Mouse (Mus musculus): Measurements from ENCODE around the gene Kdm3a. TPM values are rescaled to one million over a fixed set of nuclear protein-coding genes. Genes with fewer than 3 reads are reported as not detected.

The Kdm3a gene
- polyA plus RNA-seq (2014; fragmentation: Nextera tagmentation; extraction: Ambion mirVana): 28.9 and 31.6 TPM in 2 replicates

DNA sequence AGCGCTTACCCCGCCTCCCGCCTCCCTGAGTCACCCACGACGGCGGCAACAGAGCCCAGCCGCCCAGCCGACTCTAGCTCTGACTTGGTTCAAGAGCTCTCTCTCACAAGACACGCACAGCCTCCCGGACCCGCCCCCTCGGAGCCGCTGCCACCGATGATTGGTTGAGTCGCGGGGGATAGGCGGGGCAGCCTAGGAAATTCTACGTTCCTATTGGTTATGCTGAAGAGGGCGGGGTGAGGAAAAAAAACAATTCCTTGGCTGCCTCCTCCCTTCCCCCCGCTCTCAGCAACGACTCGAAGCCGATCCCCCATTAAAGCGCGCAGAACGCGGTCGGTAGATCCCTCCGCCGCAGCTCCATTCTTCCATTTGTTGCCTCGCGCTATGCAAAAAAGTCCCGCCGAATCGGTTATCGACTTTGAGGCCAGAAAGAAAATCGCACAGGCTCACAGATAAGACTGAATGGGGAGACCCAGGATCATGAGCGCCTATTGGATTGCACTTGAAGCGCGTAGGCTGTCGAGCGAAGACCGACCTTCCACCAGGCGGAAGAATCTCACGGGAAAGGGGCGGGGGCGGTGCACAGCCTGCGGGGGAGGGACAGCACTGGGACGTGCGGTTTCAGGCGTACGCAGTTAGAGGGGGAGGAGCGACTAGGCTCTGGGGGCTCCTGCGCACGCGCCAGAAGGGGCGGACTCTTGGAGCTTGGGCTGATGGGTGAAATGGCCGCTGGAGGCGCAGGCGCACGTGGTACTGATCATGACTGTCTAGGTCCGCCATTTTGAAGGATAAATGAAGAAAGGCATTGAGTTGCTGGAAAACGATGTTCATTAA lies at the start of gene Kdm3a:
Kdm3a (minus strand) TSS at position 162 of the 834 bp plus-strand sequence.
- Histone ChIP-seq H3K27me3 (replicated peaks; ENCODE audit: control insufficient read depth, insufficient read depth, low read length) (0 out of 2 replicates have a peak, but pooled peaks cover 6% of the 10 kb centered on the region), H3K4me3 (ENCODE audit: low read depth, low read length) (peak within 1 kb of the TSS; percentile 88), H3K9ac (ENCODE audit: low read depth, low read length) (peak within 1 kb of the TSS; percentile 90), H3K4me2 (peak within 1 kb of the TSS; percentile 66), H3K36me3 (ENCODE audit: control insufficient read depth, insufficient read depth, low read length) (peaks cover 3% of the 10 kb centered on the region; the same call in 1 of the 2 replicates), H3K27ac (ENCODE audit: low read depth, low read length) (peak within 1 kb of the TSS; percentile 87), H3K4me1 (replicated peaks; ENCODE audit: control insufficient read depth, insufficient read depth, low read length) (peaks cover 8% of the 10 kb centered on the region; the same call in 1 of the 2 replicates), H3K9me3 (ENCODE audit: control insufficient read depth, low read length) (no peaks in the 10 kb centered on the region)
- under 1% methylated on average over 61 of the region's 63 CpGs for WGBS
- peak; percentile 92 for ATAC-seq (replicated peaks; ENCODE audit: low FRiP score)
- DNase-seq (ENCODE audit: low spot score): peak; percentile 99

DNA sequence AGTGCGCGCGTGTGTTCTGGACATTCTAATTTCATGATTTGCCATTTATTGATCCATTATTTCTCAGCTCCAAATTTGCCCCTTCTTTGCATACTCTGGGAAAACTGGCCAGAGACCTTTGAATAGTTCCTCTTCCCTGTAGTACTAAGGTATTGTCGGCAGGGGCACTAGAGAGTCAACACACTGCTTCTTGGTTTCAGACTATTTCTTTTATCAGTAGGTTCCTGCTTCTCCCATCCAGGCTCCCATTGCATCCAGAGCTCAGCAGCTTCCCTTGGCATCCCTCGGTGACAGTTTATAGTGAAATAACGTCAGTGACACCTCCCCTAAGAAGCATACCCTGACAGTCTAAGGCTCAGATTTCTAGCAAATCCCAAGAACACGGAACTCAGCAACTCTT lies 46.1 kb upstream of the Kdm3a start:
- DNase-seq (ENCODE audit: low spot score) (no peak), ATAC-seq (replicated peaks; ENCODE audit: low FRiP score) (no peak)
- H3K9ac ChIP-seq (ENCODE audit: low read depth, low read length): no peak overlapping the region
- H3K4me2 ChIP-seq: no peak overlapping the region
- H3K27ac ChIP-seq (ENCODE audit: low read depth, low read length): no peak overlapping the region
- no peaks in the 10 kb centered on the region for H3K4me1 ChIP-seq (replicated peaks; ENCODE audit: control insufficient read depth, insufficient read depth, low read length)
- WGBS: 59% methylated on average over 7 of the region's 7 CpGs
- no peaks in the 10 kb centered on the region for H3K36me3 ChIP-seq (ENCODE audit: control insufficient read depth, insufficient read depth, low read length)
- no peaks in the 10 kb centered on the region for H3K9me3 ChIP-seq (ENCODE audit: control insufficient read depth, low read length)
- H3K27me3 ChIP-seq (replicated peaks; ENCODE audit: control insufficient read depth, insufficient read depth, low read length): 0 out of 2 replicates have a peak, but pooled peaks cover 3% of the 10 kb centered on the region
- H3K4me3 ChIP-seq (ENCODE audit: low read depth, low read length): no peak overlapping the region

DNA sequence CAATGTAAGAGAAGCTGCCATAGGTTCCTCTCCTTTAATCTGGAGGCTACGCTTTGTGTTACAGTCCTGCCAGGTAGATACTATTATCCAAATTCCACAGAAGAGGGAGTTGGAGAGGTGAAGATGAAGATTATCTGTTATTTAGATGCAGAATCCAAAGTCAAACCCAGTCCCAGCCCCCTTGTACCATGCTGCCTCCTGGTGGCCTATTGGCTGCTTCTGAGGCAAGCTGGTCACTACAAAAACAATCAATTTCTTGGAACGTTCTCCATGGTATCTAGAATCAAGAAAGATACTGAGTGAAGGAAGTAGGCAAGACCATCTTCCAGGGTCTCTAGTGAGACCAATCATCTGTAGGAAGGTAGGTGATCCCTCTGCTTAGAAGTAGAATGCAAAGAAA lies 40.4 kb upstream of the Kdm3a start:
- Histone ChIP-seq H3K4me2 (no peak overlapping the region), H3K4me3 (ENCODE audit: low read depth, low read length) (no peak overlapping the region), H3K27me3 (replicated peaks; ENCODE audit: control insufficient read depth, insufficient read depth, low read length) (0 out of 2 replicates have a peak, but pooled peaks cover 3% of the 10 kb centered on the region), H3K36me3 (ENCODE audit: control insufficient read depth, insufficient read depth, low read length) (no peaks in the 10 kb centered on the region), H3K27ac (ENCODE audit: low read depth, low read length) (no peak overlapping the region), H3K4me1 (replicated peaks; ENCODE audit: control insufficient read depth, insufficient read depth, low read length) (no peaks in the 10 kb centered on the region), H3K9me3 (ENCODE audit: control insufficient read depth, low read length) (no peaks in the 10 kb centered on the region), H3K9ac (ENCODE audit: low read depth, low read length) (no peak overlapping the region)
- ATAC-seq (replicated peaks; ENCODE audit: low FRiP score): no peak
- WGBS: 56% methylated on average over 2 of the region's 2 CpGs
- DNase-seq (ENCODE audit: low spot score): no peak

DNA sequence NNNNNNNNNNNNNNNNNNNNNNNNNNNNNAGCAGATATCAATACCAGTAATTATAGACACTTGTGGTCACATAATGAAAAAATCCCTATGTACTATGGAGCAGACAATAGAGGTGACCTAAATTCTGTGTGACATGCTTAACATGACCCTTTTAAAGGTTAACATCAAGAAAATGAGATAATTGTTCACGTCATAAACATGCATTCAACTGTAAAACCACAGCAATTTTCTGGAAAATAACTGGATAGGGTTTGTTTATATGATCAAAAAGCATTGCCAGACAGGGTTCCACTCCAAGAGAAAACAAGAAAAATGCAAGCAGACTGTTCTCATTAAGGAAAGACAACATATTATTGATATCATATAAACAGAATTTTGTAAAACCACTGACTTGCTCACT lies 31.7 kb upstream of the Kdm3a start:
- no peak overlapping the region for H3K9ac ChIP-seq (ENCODE audit: low read depth, low read length)
- H3K4me1 ChIP-seq (replicated peaks; ENCODE audit: control insufficient read depth, insufficient read depth, low read length): peaks cover 11% of the 10 kb centered on the region
- no peak overlapping the region for H3K27ac ChIP-seq (ENCODE audit: low read depth, low read length)
- DNase-seq (ENCODE audit: low spot score) (no peak), ATAC-seq (replicated peaks; ENCODE audit: low FRiP score) (no peak)
- WGBS: 62% methylated on average over 1 of the region's 1 CpGs
- no peak overlapping the region for H3K4me2 ChIP-seq
- H3K27me3 ChIP-seq (replicated peaks; ENCODE audit: control insufficient read depth, insufficient read depth, low read length): no peaks in the 10 kb centered on the region
- H3K36me3 ChIP-seq (ENCODE audit: control insufficient read depth, insufficient read depth, low read length): no peaks in the 10 kb centered on the region
- no peaks in the 10 kb centered on the region for H3K9me3 ChIP-seq (ENCODE audit: control insufficient read depth, low read length)
- H3K4me3 ChIP-seq (ENCODE audit: low read depth, low read length): no peak overlapping the region

DNA sequence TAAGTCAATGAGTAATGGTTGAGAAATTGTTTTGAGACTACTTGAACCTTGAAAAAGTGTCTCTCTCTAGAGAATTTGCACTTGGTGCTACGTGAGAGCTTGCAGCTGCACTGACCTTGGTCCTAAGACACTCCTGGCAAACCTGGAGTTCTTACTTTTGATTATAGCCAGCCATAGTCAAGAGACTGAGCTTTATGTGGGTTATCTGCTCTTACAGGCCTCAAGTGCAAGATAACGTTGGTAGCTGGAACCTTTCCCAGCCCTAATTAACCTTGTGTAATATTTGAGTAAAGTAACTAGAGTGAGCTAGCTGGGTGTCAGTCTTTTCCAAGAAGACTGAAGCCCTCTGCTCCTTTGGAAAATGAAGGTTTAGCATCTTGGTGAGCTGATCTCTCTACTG lies 25.5 kb upstream of the Kdm3a start:
- no peak overlapping the region for H3K27ac ChIP-seq (ENCODE audit: low read depth, low read length)
- H3K4me2 ChIP-seq: no peak overlapping the region
- WGBS: 34% methylated on average over 2 of the region's 2 CpGs
- DNase-seq (ENCODE audit: low spot score): no peak
- no peak overlapping the region for H3K9ac ChIP-seq (ENCODE audit: low read depth, low read length)
- no peak overlapping the region for H3K4me3 ChIP-seq (ENCODE audit: low read depth, low read length)
- H3K9me3 ChIP-seq (ENCODE audit: control insufficient read depth, low read length): no peaks in the 10 kb centered on the region
- no peaks in the 10 kb centered on the region for H3K27me3 ChIP-seq (replicated peaks; ENCODE audit: control insufficient read depth, insufficient read depth, low read length)
- H3K36me3 ChIP-seq (ENCODE audit: control insufficient read depth, insufficient read depth, low read length): no peaks in the 10 kb centered on the region
- no peak for ATAC-seq (replicated peaks; ENCODE audit: low FRiP score)
- peaks cover 19% of the 10 kb centered on the region for H3K4me1 ChIP-seq (replicated peaks; ENCODE audit: control insufficient read depth, insufficient read depth, low read length)

DNA sequence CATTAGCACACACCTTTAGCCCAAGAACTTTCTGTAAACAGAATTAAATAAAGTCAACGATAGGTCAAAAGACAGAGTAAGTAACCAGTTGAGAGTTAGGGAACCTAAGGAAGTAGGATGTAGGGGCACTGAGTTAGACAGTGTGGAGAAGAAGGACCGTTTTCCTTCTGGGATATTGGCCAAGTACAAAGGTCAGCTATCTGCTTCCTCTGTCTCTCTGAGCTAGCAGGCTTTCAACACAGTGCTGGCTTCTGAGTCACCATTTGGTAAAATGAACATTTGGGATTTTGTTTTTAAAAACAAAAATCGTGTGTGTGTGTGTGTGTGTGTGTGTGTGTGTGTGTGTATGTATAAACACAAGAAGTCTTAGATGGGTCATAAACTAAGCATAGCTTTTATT lies 23.0 kb upstream of the Kdm3a start:
- WGBS: 73% methylated on average over 3 of the region's 3 CpGs
- Histone ChIP-seq H3K36me3 (ENCODE audit: control insufficient read depth, insufficient read depth, low read length) (no peaks in the 10 kb centered on the region), H3K4me1 (replicated peaks; ENCODE audit: control insufficient read depth, insufficient read depth, low read length) (peaks cover 12% of the 10 kb centered on the region), H3K27me3 (replicated peaks; ENCODE audit: control insufficient read depth, insufficient read depth, low read length) (no peaks in the 10 kb centered on the region), H3K9me3 (ENCODE audit: control insufficient read depth, low read length) (no peaks in the 10 kb centered on the region), H3K4me3 (ENCODE audit: low read depth, low read length) (no peak overlapping the region), H3K27ac (ENCODE audit: low read depth, low read length) (no peak overlapping the region), H3K4me2 (no peak overlapping the region), H3K9ac (ENCODE audit: low read depth, low read length) (no peak overlapping the region)
- DNase-seq (ENCODE audit: low spot score): no peak
- no peak for ATAC-seq (replicated peaks; ENCODE audit: low FRiP score)

DNA sequence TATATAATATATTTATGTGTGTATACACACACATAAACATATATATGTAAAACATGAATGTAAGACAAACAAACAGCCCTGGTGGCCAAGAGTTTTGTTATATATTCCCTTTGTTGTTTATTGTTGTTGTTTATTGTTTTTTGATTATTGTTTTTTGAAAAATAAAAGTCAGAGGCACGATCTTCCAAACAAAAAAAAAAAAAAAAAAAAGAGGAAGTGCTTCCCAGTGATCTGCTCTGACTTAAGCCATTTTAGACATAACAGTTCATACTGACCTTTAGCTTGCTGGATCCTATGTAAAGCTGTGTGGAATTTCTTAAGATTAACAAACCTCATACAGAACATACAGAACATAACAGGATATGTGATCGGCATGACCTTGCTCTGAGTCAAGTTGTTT lies 19.1 kb upstream of the Kdm3a start:
- ATAC-seq (replicated peaks; ENCODE audit: low FRiP score): no peak

DNA sequence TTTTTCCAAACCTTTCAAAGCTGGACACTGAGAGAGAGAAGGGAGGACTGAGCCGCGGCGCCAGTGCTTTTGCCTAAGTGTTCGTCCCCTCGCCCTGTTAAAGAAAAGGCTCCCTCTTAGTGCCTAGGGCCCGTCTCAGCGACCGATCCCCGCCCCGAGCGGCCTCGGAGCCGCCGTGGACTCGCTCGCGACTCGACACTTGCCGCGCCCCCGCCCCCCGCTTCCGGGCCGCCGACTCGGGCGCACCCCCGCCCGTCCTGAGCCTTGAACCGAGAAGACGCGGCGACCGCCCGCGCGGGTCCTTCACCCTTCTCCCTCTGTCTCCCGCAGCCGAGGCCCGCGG lies 333 bp downstream of the Kdm3a start:
- H3K4me3 ChIP-seq (ENCODE audit: low read depth, low read length): peak overlapping the region; percentile 88
- 0 out of 2 replicates have a peak, but pooled peaks cover 3% of the 10 kb centered on the region for H3K27me3 ChIP-seq (replicated peaks; ENCODE audit: control insufficient read depth, insufficient read depth, low read length)
- no peaks in the 10 kb centered on the region for H3K9me3 ChIP-seq (ENCODE audit: control insufficient read depth, low read length)
- peaks cover 3% of the 10 kb centered on the region; the same call in 1 of the 2 replicates for H3K36me3 ChIP-seq (ENCODE audit: control insufficient read depth, insufficient read depth, low read length)
- peak overlapping the region; percentile 90 for H3K9ac ChIP-seq (ENCODE audit: low read depth, low read length)
- peak overlapping the region; percentile 66 for H3K4me2 ChIP-seq
- DNase-seq (ENCODE audit: low spot score): no peak
- peak overlapping the region; percentile 87 for H3K27ac ChIP-seq (ENCODE audit: low read depth, low read length)
- WGBS: 0% methylated on average over 35 of the region's 41 CpGs
- ATAC-seq (replicated peaks; ENCODE audit: low FRiP score): peak; percentile 62
- peaks cover 8% of the 10 kb centered on the region; the same call in 1 of the 2 replicates for H3K4me1 ChIP-seq (replicated peaks; ENCODE audit: control insufficient read depth, insufficient read depth, low read length)

More for the DNA sequence above, 19.1 kb upstream of the Kdm3a start:
- Histone ChIP-seq H3K4me1 (replicated peaks; ENCODE audit: control insufficient read depth, insufficient read depth, low read length) (no peaks in the 10 kb centered on the region), H3K4me2 (no peak overlapping the region), H3K9ac (ENCODE audit: low read depth, low read length) (no peak overlapping the region), H3K27me3 (replicated peaks; ENCODE audit: control insufficient read depth, insufficient read depth, low read length) (no peaks in the 10 kb centered on the region), H3K9me3 (ENCODE audit: control insufficient read depth, low read length) (no peaks in the 10 kb centered on the region), H3K36me3 (ENCODE audit: control insufficient read depth, insufficient read depth, low read length) (no peaks in the 10 kb centered on the region), H3K4me3 (ENCODE audit: low read depth, low read length) (no peak overlapping the region), H3K27ac (ENCODE audit: low read depth, low read length) (no peak overlapping the region)
- WGBS: 76% methylated on average over 2 of the region's 2 CpGs
- DNase-seq (ENCODE audit: low spot score): no peak

Data from liver, embryonic 11.5 days (tissue).